Mouse (Mus musculus): ENCODE measurements around the gene Gm20824.
"Not testable (repeated sequence)": the region's sequence is repeated elsewhere in the genome, so short reads cannot be mapped to it uniquely, and the experiment has no call there.

The Gm20824 gene

DNA sequence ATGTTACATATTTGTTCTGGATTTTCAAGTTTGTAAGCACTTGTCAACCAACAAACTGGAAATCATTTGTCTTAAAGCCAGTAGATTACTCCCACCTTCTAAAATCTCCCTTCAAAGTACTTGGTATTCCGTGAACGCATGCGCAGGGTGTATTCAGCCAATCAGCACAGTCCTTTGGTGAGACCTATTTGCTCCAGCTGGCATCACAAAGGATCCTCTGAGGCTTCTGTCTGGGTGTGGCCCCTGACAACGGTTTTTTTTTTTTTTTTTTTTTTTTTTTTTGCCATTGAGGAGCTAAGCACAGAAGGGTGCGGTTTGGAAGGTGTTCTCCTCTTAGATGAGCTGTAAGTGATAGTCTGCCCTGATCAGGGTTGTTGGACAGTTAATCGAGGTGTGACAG lies at the start of gene Gm20824:
Gm20824 (plus strand) TSS at position 301 of the 400 bp plus-strand sequence.
- DNase-seq (ENCODE audit: low spot score): not testable (repeated sequence)
